Mouse (Mus musculus): ENCODE measurements around the gene Rab38. TPM values are rescaled to one million over a fixed set of nuclear protein-coding genes. Genes with fewer than 3 reads are reported as not detected.

Gene Rab38
- total RNA-seq, 2 experiments from 2014 or later: 0.69 to 1.6 TPM

- no peak for DNase-seq (ENCODE audit: low spot score in 2 of 2)
Measured at GRCm38 (mm10) chr7:88522481-88522880, 92.4 kb downstream of the Rab38 start.

- no peak for DNase-seq (ENCODE audit: low spot score in 2 of 2)
Measured at GRCm38 (mm10) chr7:88527100-88527671, 97.1 kb downstream of the Rab38 start.

GRCm38 (mm10) chr7:88536127-88536531 is 106.1 kb downstream of the Rab38 start:
- no peak for DNase-seq (ENCODE audit: low spot score in 2 of 2)

GRCm38 (mm10) chr7:88536743-88537142 is 106.7 kb downstream of the Rab38 start:
- no peak for DNase-seq (ENCODE audit: low spot score in 2 of 2)

Other genes with a start within 250 kb of the Rab38 start
- 10 to 100 TPM; 13.0 to 19.2 TPM for gene Ctsc, start 152.2 kb upstream of the Rab38 start, total RNA-seq (2021)

Measured in layer of hippocampus, postnatal 14 days (tissue).